Mouse (Mus musculus) heart, postnatal 14 days (tissue): Measurements from ENCODE around the gene Cdk4. TPM values are rescaled to one million over a fixed set of nuclear protein-coding genes. Genes with fewer than 3 reads are reported as not detected.
A peak's percentile ranks its signal among the peaks of the same experiment; 100 is the strongest.

Experiments used
- DNase-seq, 2 experiments: peaks; one replicate each; pipeline ENCODE4 v3.0.0; 2021 to 2022
- intact Hi-C: fragments of 180-260 bp; cut with DNase I; formaldehyde crosslinking; loops from one replicate; pipeline ENCODE4 v1.15.1; 2025
- total RNA-seq, 2 experiments: library from RNA; stranded (reverse); gene quantifications; 2 replicates each; pipeline ENCODE4 v1.2.3; 2021

Gene Cdk4
- total RNA-seq, 2 experiments from 2014 or later, result 92.4 to 113 TPM

DNA sequence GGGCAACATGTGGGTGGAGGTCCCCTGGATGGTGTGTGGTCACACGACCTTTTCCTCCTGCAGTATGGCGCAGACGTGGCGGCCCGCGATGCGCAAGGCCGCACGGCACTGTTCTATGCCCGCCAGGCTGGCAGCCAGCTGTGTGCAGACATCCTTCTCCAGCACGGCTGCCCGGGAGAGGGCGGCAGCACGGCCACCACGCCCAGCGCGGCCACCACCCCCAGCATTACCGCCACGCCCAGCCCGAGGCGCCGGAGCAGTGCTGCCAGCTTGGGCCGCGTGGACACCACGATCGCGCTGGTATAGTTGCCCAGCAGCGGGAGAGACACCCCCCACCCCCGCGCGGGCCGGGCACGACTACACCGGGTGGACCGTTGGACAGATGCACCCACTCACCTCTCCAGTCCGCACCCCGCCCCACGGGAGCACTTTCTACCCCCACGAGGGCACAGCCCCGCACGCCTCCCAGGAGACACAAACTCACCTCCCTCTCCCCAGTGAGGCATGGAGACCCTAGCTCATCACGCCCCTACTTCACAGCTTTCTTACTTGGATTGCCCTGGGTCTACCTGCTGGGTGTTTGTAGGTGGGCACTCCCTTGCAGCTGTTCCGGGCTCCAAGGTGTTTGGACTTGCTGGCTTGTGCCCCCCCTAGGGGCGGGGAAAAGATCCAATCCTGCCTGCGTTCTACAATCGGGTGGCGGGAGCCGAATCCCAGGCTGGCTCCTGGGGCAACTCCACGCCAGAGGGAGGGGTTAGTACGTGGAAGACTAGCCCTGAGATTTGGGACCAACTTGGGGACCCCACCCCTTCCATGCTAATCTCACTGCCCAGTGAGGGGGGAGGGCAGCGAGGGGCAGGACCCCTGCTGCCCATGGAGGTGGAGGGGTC, 28.4 kb downstream of the Cdk4 start:
- peak in 1 of 2 experiments; percentile 38 for DNase-seq
- intact Hi-C loops, result no loop called here

DNA sequence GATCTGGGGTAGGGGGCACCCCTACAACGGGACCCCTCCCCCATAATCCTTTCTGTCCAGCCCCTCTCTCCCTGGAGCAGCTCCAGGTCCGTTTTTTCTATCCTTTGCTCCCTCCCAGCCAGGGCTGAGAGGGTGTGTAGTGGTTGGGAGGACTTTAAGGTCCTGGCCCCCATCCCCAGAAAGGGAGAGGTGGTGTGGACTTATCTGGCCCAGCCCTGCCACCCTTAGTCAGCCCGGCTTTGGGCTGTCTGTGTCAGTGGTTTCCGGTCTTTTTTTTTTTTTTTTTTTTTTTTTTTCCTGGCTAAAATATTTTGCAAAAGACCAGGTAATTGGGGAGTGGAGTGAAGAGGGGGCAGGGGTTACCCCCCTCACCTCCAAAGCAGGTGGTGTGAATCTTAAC, 29.4 kb downstream of the Cdk4 start:
- intact Hi-C loops, result no loop called here
- no peak for DNase-seq

DNA sequence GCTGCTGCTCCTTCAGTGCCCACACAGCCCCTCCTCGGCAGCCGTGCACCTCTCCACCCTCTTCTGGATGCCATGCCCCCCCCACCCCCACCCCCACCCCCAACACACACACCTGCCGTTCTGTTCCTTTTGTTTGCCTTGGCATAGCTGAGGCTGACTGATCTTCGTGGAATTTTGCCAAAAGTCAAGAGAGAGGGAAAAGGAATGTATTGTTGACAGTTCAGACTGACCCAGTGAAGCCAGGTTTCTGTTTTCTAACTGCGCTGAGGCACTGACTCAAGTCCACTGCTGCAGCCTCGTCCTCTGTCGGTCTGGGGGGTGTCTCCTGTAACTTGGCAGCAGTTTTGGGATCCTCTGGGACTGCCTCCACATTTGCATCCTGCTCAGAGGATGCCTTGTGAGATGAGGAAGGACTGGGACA, 31.1 kb downstream of the Cdk4 start:
- no peak for DNase-seq
- intact Hi-C loops, result no loop called here

DNA sequence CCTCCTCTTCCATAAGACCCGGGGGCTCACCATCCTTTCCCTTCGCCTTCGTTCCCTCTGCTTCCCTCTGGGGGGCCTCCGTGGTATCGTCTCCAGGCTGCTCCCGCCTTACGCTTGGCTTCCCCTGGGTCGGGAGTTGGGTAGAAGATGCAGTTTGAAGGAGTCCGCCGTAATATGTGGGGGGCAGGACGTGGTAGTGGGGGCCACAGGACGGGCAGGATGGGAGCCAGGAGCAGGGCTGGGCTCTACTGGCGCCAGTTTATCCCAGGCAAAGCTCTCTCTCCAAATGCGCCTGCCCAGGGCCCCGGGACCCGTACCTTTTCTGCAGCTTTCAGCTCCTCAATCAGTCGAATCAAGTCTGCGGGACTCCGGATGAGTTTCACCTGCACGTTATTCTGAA, 35.2 kb downstream of the Cdk4 start:
- intact Hi-C loops, result no loop called here
- DNase-seq, result no peak

DNA sequence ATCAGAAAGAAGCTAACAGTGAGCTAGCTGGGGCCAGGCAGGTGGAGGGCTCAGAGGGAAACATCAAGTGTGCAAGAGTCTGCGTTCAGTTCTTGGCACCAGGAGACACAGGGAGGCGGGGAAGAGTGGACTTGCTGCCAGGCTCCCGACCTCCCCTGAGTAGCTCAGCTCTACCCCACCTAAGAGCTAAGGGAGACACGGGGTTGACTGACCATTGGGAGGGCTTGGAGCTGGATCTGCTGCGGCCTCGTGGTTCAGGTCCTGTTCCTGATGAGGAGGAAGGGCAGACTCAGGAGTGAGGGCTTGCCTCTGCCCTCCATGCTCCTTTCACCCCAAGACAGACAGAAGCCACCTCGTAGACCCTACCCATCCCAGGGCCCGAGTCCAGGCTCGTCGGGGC, 35.9 kb downstream of the Cdk4 start:
- no peak for DNase-seq
- intact Hi-C loops, result no loop called here

DNA sequence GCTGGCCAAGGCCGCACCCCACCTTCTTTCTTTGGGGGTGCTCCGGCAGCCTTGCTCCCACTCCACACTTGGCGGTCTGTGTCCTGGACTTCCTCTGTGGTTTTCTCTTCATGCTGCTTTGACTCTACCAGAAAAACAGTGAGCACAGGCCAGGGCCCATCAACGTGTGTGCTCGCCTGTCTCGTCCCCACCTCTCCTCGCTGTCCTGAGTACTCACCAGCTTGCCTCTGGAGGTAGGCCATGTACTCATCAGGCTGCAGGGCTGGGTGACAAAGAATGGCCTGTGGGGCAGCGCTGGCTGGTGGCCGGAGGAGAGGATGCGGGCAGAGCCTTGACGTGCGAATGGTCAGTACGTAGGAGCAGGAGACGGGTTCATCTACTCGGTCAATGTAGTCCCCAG, 36.5 kb downstream of the Cdk4 start:
- intact Hi-C loops, result no loop called here
- DNase-seq, result no peak

DNA sequence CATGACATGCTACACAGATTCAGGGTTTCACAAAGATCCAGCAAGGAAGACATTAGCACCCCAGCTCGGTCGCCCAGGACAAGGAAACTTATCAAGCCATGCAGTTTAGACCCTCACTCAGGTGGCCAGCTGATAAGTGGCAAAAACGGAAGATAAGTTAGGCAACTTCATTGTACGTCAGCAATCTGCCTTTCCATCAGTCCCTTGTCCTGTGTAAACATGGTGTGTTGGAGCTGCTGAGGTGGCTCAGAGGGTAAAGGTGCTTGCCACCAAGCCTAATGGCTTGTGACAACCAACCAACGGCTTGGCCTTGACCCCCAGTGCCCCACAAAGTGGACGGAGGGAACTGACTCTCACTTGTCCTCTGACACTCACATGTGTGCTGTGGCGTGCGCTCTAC, 37.1 kb downstream of the Cdk4 start:
- intact Hi-C loops, result no loop called here
- no peak for DNase-seq

DNA sequence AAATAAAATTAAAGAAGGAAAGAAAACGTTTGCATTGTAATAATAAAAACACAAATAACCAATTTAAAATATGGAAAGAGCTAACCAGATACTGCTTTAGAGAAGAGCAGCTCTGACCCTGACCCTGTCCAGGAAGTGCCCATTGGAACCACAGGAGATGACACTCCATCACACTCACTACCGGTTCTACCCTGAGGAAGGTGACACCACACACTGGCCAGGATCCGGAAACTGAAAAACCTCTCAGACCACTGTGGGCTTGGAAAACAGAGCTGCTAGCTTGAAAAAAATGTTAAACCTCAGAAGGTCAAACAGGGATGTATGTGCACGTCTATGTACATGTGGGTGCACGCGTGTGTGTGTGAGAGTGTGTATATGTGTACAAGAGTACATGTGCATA, 37.8 kb downstream of the Cdk4 start:
- intact Hi-C loops, result no loop called here
- DNase-seq, result no peak

DNA sequence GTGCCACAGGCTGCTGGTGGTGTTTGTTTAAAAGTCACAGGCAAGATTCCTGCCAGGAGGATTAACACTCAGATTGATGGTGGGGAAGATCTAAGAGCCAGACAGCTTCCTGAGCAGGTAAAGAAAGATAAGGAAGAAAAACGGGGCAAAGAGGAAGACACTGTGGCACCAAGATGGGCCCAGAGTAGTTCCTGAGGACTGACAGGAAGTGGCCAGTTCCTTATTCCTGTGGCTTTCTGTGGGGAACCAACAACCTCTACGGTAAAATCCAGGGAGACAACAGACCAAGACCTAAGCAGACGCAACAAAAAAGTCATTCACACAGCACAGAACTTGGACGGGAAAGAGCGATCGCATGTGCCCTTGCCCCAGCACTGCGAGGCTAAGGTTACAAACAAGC, 40.3 kb downstream of the Cdk4 start:
- intact Hi-C loops, result no loop called here
- DNase-seq, result no peak

DNA sequence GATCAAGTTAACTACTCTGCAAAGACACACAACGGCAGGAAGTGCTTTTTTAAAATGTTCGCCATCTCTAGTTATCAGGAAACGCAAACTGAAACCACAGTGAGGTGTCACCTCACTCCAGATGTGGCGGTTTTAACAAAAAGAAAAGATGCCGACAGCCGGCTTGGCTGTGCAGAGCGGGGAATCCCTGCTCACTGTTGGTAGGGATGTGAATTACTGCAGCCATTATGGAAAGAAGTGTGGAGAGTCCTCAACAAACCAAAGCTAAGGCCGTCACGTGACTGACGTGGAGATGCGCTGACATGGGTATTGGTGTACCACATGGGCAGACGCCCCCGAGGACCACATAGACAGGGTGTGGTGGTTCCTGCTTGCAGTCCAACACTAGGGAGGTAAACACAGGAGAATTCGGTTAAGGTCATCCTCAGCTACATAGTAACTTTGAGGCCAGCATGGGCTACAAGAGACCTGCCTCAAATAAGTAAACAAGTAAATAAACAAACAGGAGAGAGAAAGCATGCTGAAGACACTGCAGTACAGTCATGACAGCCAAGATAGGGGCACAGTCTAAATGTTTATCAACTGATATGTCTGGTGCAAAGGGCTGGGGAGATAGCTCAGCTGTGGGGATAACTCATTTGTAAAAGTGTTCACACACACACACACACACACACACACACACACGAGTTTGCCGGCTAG, 44.4 kb downstream of the Cdk4 start:
- intact Hi-C loops, result no loop called here

DNA sequence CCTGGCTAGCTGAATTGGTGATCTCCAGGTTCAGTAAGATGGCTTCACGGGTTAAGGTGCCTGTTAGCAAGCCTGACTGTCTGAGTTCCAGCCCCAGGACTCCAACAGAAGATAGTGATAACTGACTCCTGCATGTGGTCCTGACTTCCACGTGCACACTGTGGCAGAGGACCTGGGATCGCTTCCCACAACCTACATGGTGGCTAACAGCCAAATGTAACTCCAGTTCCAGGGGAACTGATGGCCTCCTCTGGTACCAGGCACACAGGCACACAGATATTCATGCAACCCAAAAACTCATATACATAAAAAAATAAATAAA, 44.9 kb downstream of the Cdk4 start:
- no peak for DNase-seq
- intact Hi-C loops, result no loop called here

More for the DNA sequence above, 44.4 kb downstream of the Cdk4 start:
- no peak for DNase-seq

DNA sequence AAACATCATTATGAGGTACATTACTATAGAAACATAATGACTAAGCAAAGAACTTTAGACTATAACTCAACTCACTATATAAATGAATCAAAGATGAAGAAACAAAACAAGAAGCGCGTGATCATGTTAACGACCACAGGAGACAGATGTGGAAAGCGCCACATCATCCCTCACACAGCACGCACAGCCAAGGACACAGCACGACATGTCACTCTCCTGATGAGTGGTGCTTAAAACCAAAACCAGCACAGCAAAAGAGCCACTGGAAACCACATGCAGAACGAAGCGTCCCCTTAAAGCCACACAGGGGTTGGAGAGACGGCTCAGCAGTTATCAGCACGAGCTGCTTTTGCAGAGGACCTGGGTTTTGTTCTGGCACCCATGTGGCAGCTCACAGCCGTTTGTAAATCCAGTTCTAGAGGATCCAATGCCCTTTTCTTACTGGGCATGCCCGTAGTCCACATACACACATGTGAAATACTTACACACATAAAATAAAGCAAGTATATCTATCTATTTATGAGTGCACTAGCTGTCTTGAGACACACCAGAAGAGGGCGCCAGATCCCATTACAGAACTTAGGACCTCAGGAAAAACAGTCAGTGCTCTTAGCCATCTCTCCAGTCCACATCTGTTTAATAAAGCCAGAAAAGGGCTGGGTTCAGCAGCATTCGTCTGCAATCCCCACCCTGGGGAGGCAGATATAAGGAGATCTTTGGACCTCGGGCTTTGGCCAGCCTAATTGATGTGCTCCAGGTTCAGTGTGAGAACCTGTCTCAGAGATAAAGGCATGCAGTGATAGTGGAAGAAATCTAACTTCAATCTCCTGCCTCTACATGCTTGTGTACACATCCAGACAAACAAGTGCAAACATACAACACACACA, 47.9 kb downstream of the Cdk4 start:
- intact Hi-C loops, result no loop called here

DNA sequence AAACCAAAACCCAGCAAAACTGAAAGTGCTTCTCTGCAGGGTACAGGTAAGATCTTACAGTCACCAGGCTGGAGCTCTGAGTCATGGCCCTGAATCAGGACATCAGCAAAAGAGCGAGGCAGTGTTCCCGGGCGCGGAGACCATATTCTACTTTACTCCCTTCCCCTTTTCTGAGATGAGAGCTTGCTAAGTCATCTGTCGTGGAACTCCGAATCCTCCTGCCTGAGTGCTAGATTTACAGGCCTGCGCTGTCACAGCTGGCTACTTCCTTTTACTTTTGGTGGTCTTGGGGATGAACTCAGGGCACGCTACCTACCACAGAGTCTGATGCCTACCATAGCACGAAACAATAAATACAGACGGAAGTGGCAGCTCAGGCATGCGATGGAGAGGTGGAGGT, 51.1 kb downstream of the Cdk4 start:
- DNase-seq, result no peak
- intact Hi-C loops, result no loop called here

More for the DNA sequence above, 47.9 kb downstream of the Cdk4 start:
- no peak for DNase-seq

DNA sequence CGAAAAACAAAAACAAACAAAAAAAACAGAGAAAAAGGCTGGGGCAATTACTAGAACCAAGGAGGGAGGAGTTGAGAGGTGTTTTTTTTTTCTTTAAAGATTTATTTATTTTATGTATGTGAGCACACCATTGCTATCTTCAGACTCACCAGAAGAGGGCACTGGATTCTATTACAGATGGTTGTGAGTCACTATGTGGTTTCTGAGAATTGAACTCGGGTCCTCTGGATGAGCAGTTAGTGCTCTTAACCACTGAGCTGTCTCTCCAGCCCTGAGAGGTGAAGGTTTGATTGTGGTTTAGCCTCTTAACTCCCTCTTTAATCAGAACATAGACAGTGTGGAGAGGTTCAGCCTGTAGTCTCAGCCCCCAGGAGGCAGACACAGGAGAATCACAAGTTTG, 51.7 kb downstream of the Cdk4 start:
- intact Hi-C loops, result no loop called here
- no peak for DNase-seq

Other genes with a start within 250 kb of the Cdk4 start
- 1 to 10 TPM; 3.8 to 3.9 TPM for gene Atp23, start 162.2 kb upstream of the Cdk4 start, total RNA-seq
- gene Ctdsp2, start 84.8 kb upstream of the Cdk4 start, total RNA-seq, result 100 to 1,000 TPM; 104 to 122 TPM
- under 1 TPM; 0.19 to 0.56 TPM for gene Avil, start 62.8 kb upstream of the Cdk4 start, total RNA-seq
- gene Tsfm, start 32.7 kb upstream of the Cdk4 start, total RNA-seq, result 10 to 100 TPM; 49.8 to 60.5 TPM
- gene Mettl1, start 22.1 kb upstream of the Cdk4 start, total RNA-seq, result 1 to 10 TPM; 5.0 to 6.0 TPM
- under 1 TPM in 1 of 2 experiments, not detected in 1; 0.12 TPM for gene Eef1akmt3, start 22.0 kb upstream of the Cdk4 start, total RNA-seq
- under 1 TPM; 0.27 to 0.50 TPM for gene Cyp27b1, start 15.3 kb upstream of the Cdk4 start, total RNA-seq
- gene March9, start 3.4 kb upstream of the Cdk4 start, total RNA-seq, result 1 to 10 TPM; 1.6 TPM
- 10 to 100 TPM; 47.3 to 50.0 TPM for gene Tspan31, start 6.7 kb downstream of the Cdk4 start, total RNA-seq
- 10 to 100 TPM; 12.2 to 12.3 TPM for gene Agap2, start 11.8 kb downstream of the Cdk4 start, total RNA-seq
- 10 to 100 TPM; 29.3 to 34.8 TPM for gene Os9, start 57.6 kb downstream of the Cdk4 start, total RNA-seq
- gene B4galnt1, start 101.7 kb downstream of the Cdk4 start, total RNA-seq, result 1 to 10 TPM; 2.9 to 3.8 TPM
- gene Slc26a10, start 117.1 kb downstream of the Cdk4 start, total RNA-seq, result 10 to 100 TPM; 45.5 to 66.9 TPM
- 10 to 100 TPM; 17.0 to 17.9 TPM for gene Arhgef25, start 126.5 kb downstream of the Cdk4 start, total RNA-seq
- gene Dtx3, start 132.2 kb downstream of the Cdk4 start, total RNA-seq, result 10 to 100 TPM; 36.1 to 43.4 TPM
- gene Pip4k2c, start 148.1 kb downstream of the Cdk4 start, total RNA-seq, result 10 to 100 TPM; 22.8 to 23.1 TPM
- gene Kif5a, start 199.8 kb downstream of the Cdk4 start, total RNA-seq, result under 1 TPM; 0.49 to 0.72 TPM
- gene Dctn2, start 202.8 kb downstream of the Cdk4 start, total RNA-seq, result 100 to 1,000 TPM; 146 to 151 TPM
- 10 to 100 TPM; 29.9 to 32.0 TPM for gene Mbd6, start 225.5 kb downstream of the Cdk4 start, total RNA-seq
- 10 to 100 TPM; 39.2 to 45.9 TPM for gene Mars, start 248.3 kb downstream of the Cdk4 start, total RNA-seq